Mouse (Mus musculus) Patski (cell line): ENCODE measurements around the gene Cyld. TPM values are rescaled to one million over a fixed set of nuclear protein-coding genes. Genes with fewer than 3 reads are reported as not detected.
"Not testable (repeated sequence)": the region's sequence is repeated elsewhere in the genome, so short reads cannot be mapped to it uniquely, and the experiment has no call there.

Experiments used
- ATAC-seq: fragments of 100-300 bp; one replicate; pipeline ENCODE4 v1.8.0; 2021
- CTCF ChIA-PET: fragments of 350-600 bp; sonication (Branson Sonifier 250); formaldehyde crosslinking; loops from one replicate; lab custom pipeline; 2022; ENCODE audit warnings: inconsistent platforms; lab: Charles Lee
- POLR2A ChIA-PET: fragments of 350-600 bp; sonication (Branson Sonifier 250); formaldehyde crosslinking; loops from one replicate; lab custom pipeline; 2022; ENCODE audit warnings: antibody characterized with exemption, inconsistent platforms; lab: Charles Lee
- DNase-seq: peaks from one replicate; pipeline ENCODE4 v3.0.0-alpha.2; 2011; ENCODE audit warnings: low read depth, low spot score
- H3K27me3 ChIP-seq: fragments of 371-371 bp; one replicate; pipeline ENCODE4 v1.5.1; 2021
- CTCF ChIP-seq: fragments of 100-300 bp; IDR thresholded peaks from one replicate; pipeline ENCODE4 v1.5.1; 2021
- in situ Hi-C: fragments of 300-500 bp; cut with MboI; formaldehyde crosslinking; loops from 3 replicates; pipeline ENCODE4 v1.11.1; 2018; ENCODE audit warnings: low pct_unique_long_range_greater_than_20kb, mixed read lengths
- polyA plus RNA-seq: library from polyadenylated mRNA; unstranded; gene quantifications from one replicate; pipeline ENCODE4 v1.2.3, GENCODE M21; 2021

Gene Cyld
- polyA plus RNA-seq, 1 experiment from 2014 or later, result 46.7 TPM

DNA sequence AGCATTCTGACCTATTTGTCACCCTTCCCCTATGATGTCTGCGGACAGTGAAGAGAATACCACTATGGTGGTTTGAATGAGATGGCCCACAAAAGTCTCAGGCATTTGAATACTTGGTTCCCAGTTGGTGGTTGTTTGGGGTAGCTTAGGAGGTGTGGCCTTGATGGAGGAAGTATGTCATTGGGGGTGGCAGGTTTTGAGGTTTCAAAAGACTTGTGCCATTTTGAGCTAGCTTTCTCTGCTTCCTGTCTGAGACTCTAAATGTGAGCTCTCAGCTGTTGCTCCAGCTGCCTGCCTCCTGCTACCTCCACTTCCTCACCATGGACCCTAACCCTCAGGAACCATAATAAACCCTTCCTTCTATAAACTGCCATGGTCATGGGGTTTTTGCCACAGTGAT is 86.9 kb downstream of the Cyld start:
- CTCF ChIA-PET, result no interaction called here

DNA sequence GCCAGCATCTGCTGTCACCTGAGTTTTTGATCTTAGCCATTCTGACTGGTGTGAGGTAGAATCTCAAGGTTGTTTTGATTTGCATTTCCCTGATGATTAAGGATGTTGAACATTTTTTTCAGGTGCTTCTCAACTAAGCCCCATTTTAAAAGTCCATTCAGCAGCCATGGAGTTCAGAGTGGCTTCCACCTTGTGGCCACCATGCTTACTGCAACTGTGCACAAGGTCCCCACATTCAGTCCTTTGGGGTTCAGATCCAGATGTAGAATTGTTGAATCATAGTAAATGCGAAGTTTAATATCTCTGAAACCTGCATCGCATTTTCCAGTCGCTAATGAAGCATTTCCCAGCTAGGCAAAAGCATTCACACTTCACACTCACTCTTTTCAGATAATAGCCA is 91.5 kb downstream of the Cyld start:
- in situ Hi-C loops, H3K27me3 ChIP-seq, DNase-seq, CTCF ChIA-PET, POLR2A ChIA-PET, ATAC-seq: not testable (repeated sequence)

More for the DNA sequence above, 86.9 kb downstream of the Cyld start:
- in situ Hi-C loops, result no loop called here
- POLR2A ChIA-PET, result no interaction called here
- ATAC-seq (no peak), DNase-seq (no peak)
- peaks cover 3% of the 10 kb centered on the region for H3K27me3 ChIP-seq
- TF ChIP-seq CTCF, result no peak

DNA sequence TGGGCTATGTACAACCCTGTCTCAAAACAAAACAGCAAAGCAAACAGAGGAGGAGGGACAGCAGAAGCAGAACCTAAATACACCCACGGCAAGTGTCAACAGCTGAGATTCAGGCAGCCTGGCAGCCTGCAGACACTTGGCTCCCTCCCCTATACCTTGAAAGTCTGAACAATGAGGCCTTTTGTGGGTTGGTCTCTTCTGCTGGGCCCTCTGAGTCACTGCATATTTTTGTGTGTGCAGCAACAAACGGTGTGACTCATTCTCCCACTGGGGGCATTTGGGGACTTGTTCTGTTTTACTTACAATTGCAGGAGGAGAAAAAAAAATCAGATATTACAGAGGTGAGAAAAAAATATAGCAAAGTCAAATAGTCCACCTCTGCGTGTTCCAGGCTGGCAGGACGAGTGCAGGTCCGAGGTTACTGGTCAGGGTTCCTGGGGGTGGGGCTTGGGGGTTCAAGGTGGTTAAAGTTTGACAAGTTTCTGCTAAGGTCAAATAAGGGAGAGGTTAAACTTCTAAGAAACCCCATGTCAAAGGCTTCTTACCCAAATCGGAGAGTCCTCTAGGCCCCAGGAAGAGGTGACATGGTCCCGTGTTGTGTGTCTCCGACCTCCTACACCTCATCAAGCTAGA is 96.0 kb downstream of the Cyld start:
- TF ChIP-seq CTCF, result no peak
- POLR2A ChIA-PET, result no interaction called here
- in situ Hi-C loops, result no loop called here
- ATAC-seq (peak; percentile 92), DNase-seq (peak; percentile 70)
- no peaks in the 10 kb centered on the region for H3K27me3 ChIP-seq
- CTCF ChIA-PET, result interaction anchor here (1.2 to 1.5 kb wide), 2 partner anchors 18 to 30 kb away, joined by 3 read pairs; no protein-coding TSS in a partner anchor

- ChIA-PET POLR2A (no interaction called here), CTCF (interaction anchor here (1.2 kb wide), 1 partner anchor 30 kb away, joined by 3 read pairs; no protein-coding TSS in a partner anchor)
- DNase-seq (no peak), ATAC-seq (no peak)
- no peak for TF ChIP-seq CTCF
- in situ Hi-C loops, result no loop called here
- no peaks in the 10 kb centered on the region for H3K27me3 ChIP-seq
These were observed 96.5 kb downstream of the Cyld start for GRCm38 (mm10) chr8:88793324-88793722.

- POLR2A ChIA-PET, result no interaction called here
- in situ Hi-C loops, result no loop called here
- CTCF ChIA-PET, result interaction anchor here (1.2 kb wide), 1 partner anchor 29 kb away, joined by 3 read pairs; no protein-coding TSS in a partner anchor
- DNase-seq (no peak), ATAC-seq (no peak)
- H3K27me3 ChIP-seq, result no peaks in the 10 kb centered on the region
- no peak for TF ChIP-seq CTCF
These were observed 97.2 kb downstream of the Cyld start for GRCm38 (mm10) chr8:88793746-88794614.

- DNase-seq, result no peak
- in situ Hi-C loops, result no loop called here
- POLR2A ChIA-PET, result no interaction called here
These were observed 97.7 kb downstream of the Cyld start for GRCm38 (mm10) chr8:88794615-88794907.

GRCm38 (mm10) chr8:88795896-88796295 is 99.1 kb downstream of the Cyld start:
- ChIA-PET POLR2A (no interaction called here), CTCF (no interaction called here)
- in situ Hi-C loops, result no loop called here
- no peak for ATAC-seq
- no peak for TF ChIP-seq CTCF
- H3K27me3 ChIP-seq, result no peaks in the 10 kb centered on the region
- DNase-seq, result no peak

More at GRCm38 (mm10) chr8:88794615-88794907, 97.7 kb downstream of the Cyld start:
- CTCF ChIA-PET, result no interaction called here
- no peak for ATAC-seq
- TF ChIP-seq CTCF, result no peak
- H3K27me3 ChIP-seq, result no peaks in the 10 kb centered on the region

GRCm38 (mm10) chr8:88796651-88797050 is 99.8 kb downstream of the Cyld start:
- DNase-seq (no peak), ATAC-seq (no peak)
- POLR2A ChIA-PET, result no interaction called here
- CTCF ChIA-PET, result no interaction called here
- in situ Hi-C loops, result no loop called here
- H3K27me3 ChIP-seq, result no peaks in the 10 kb centered on the region
- no peak for TF ChIP-seq CTCF

Other genes starting within 250 kb of the Cyld start
- 0.04 TPM for gene Nkd1, start 175.7 kb upstream of the Cyld start, polyA plus RNA-seq
- 0.03 TPM for gene Snx20, start 60.9 kb upstream of the Cyld start, polyA plus RNA-seq
- gene Nod2, start 49.7 kb upstream of the Cyld start, polyA plus RNA-seq, result not detected